In genomic region chr7:63933905-63934304, GRCm38 (mm10) we compare ENCODE assay signal across 14 mouse cellular contexts. TPM values are rescaled to one million over a fixed set of nuclear protein-coding genes. Genes with fewer than 3 reads are reported as not detected.
DNase-seq lines count a peak whose midpoint lies in the region; ATAC-seq and TF ChIP-seq lines count a peak whose summit lies in the region.
"Had no signal": no experiment of that assay in that cellular context is flagged by ENCODE, and none has a peak within 500 bp of the region (broad histone marks: within the 10 kb centered on the region; RNA-seq: fewer than 3 reads in every experiment).

No protein-coding gene starts in this region.

- 57% methylated on average over 6 of the region's 6 CpGs for WGBS in heart, embryonic 10.5 days
- WGBS in heart, embryonic 12.5 days = 69% methylated on average over 6 of the region's 6 CpGs
- 31% methylated on average over 6 of the region's 6 CpGs for WGBS in liver, embryonic 16.5 days (ENCODE audit: insufficient replicate concordance)
- 74% methylated on average over 6 of the region's 6 CpGs for WGBS in hindbrain, embryonic 14.5 days

- no peak overlapping the region for H3K4me2 ChIP-seq in heart, embryonic 12.5 days
- peak overlapping the region; percentile 100 for H3K4me2 ChIP-seq in liver, embryonic 16.5 days (ENCODE audit: low read depth, low read length)
- no peak overlapping the region for H3K4me2 ChIP-seq in hindbrain, embryonic 14.5 days (replicated peaks)
- H3K4me2 ChIP-seq: limb, embryonic 13.5 days had no signal

- H3K4me1 ChIP-seq in heart, embryonic 10.5 days = peaks cover 30% of the 10 kb centered on the region
- H3K4me1 ChIP-seq in heart, embryonic 12.5 days (replicated peaks) = peaks cover 30% of the 10 kb centered on the region
- H3K4me1 ChIP-seq in E14TG2a.4 (replicated peaks; ENCODE audit: low read depth, low read length) = peaks cover 69% of the 10 kb centered on the region
- peaks cover 40% of the 10 kb centered on the region for H3K4me1 ChIP-seq in bone marrow macrophage, adult 2 months (ENCODE audit: control insufficient read depth, insufficient read depth, low read length)
- H3K4me1 ChIP-seq in liver, embryonic 16.5 days (ENCODE audit: control insufficient read depth, low read depth, low read length) = peaks cover 74% of the 10 kb centered on the region
- H3K4me1 ChIP-seq in hindbrain, embryonic 14.5 days (replicated peaks; ENCODE audit: control insufficient read depth, insufficient read depth, low read length) = peaks cover 26% of the 10 kb centered on the region

- no peaks in the 10 kb centered on the region for H3K36me3 ChIP-seq in heart, embryonic 10.5 days
- H3K36me3 ChIP-seq in heart, embryonic 12.5 days = no peaks in the 10 kb centered on the region
- peaks cover 15% of the 10 kb centered on the region for H3K36me3 ChIP-seq in E14TG2a.4 (ENCODE audit: insufficient read depth, low read length)
- H3K36me3 ChIP-seq in liver, embryonic 16.5 days (ENCODE audit: control insufficient read depth, insufficient read depth) = no peaks in the 10 kb centered on the region
- H3K36me3 ChIP-seq in hindbrain, embryonic 14.5 days (replicated peaks; ENCODE audit: control insufficient read depth, insufficient read depth) = no peaks in the 10 kb centered on the region
- H3K36me3 ChIP-seq: limb, embryonic 13.5 days had no signal

- ATAC-seq in heart, embryonic 12.5 days (ENCODE audit: insufficient number of reproducible peaks, low FRiP score) = no peak
- ATAC-seq in liver, embryonic 16.5 days (ENCODE audit: low read depth) = no peak
- ATAC-seq in hindbrain, embryonic 14.5 days (ENCODE audit: low FRiP score) = no peak
- ATAC-seq: forebrain, postnatal 0 days had no signal

- no peak for TF ChIP-seq POLR2A in bone marrow macrophage, adult 2 months (IDR thresholded peaks at IDR 0.05; ENCODE audit: borderline replicate concordance, low read depth, low read length)

- H3K9me3 ChIP-seq in heart, embryonic 10.5 days = no peaks in the 10 kb centered on the region
- H3K9me3 ChIP-seq in heart, embryonic 12.5 days (replicated peaks) = no peaks in the 10 kb centered on the region
- no peaks in the 10 kb centered on the region for H3K9me3 ChIP-seq in E14TG2a.4 (ENCODE audit: low read length)
- H3K9me3 ChIP-seq in liver, embryonic 16.5 days (replicated peaks; ENCODE audit: control insufficient read depth, low read length) = no peaks in the 10 kb centered on the region
- H3K9me3 ChIP-seq in hindbrain, embryonic 14.5 days (ENCODE audit: control insufficient read depth, low read length) = no peaks in the 10 kb centered on the region
- H3K9me3 ChIP-seq: limb, embryonic 13.5 days had no signal

- H3K4me3 ChIP-seq in heart, embryonic 10.5 days = no peak overlapping the region
- no peak overlapping the region for H3K4me3 ChIP-seq in heart, embryonic 12.5 days
- 0 out of 2 replicates have a peak overlapping the region, but pooled peaks have one; percentile 21 for H3K4me3 ChIP-seq in E14TG2a.4 (replicated peaks; ENCODE audit: low read length)
- no peak overlapping the region for H3K4me3 ChIP-seq in bone marrow macrophage, adult 2 months (ENCODE audit: insufficient read depth, low read length)
- H3K4me3 ChIP-seq in liver, embryonic 16.5 days (ENCODE audit: low read depth, low read length) = peak overlapping the region; percentile 19; the same call in 1 of the 2 replicates
- no peak overlapping the region for H3K4me3 ChIP-seq in hindbrain, embryonic 14.5 days (replicated peaks; ENCODE audit: low read length)
- H3K4me3 ChIP-seq: limb, embryonic 13.5 days had no signal

- H3K27me3 ChIP-seq in heart, embryonic 10.5 days (ENCODE audit: insufficient read depth, poor library complexity, severe bottlenecking) = no peaks in the 10 kb centered on the region
- H3K27me3 ChIP-seq in heart, embryonic 12.5 days (replicated peaks) = no peaks in the 10 kb centered on the region
- H3K27me3 ChIP-seq in E14TG2a.4 (ENCODE audit: insufficient read depth, low read length) = no peaks in the 10 kb centered on the region
- no peaks in the 10 kb centered on the region for H3K27me3 ChIP-seq in liver, embryonic 16.5 days (ENCODE audit: control insufficient read depth, insufficient read depth, low read depth, low read length)
- no peaks in the 10 kb centered on the region for H3K27me3 ChIP-seq in hindbrain, embryonic 14.5 days (ENCODE audit: control insufficient read depth, insufficient read depth, low read length)
- H3K27me3 ChIP-seq: limb, embryonic 13.5 days had no signal

- peak overlapping the region; percentile 78 for H3K27ac ChIP-seq in heart, embryonic 10.5 days
- H3K27ac ChIP-seq in heart, embryonic 12.5 days (ENCODE audit: poor library complexity, severe bottlenecking) = no peak overlapping the region
- peak overlapping the region; percentile 5; the same call in 1 of the 2 replicates for H3K27ac ChIP-seq in bone marrow macrophage, adult 2 months (ENCODE audit: insufficient read depth, low read depth, low read length)
- H3K27ac ChIP-seq in liver, embryonic 16.5 days (ENCODE audit: low read length) = peak overlapping the region; percentile 81
- H3K27ac ChIP-seq in hindbrain, embryonic 14.5 days = no peak overlapping the region
- H3K27ac ChIP-seq: limb, embryonic 13.5 days had no signal

- TF ChIP-seq CTCF in E14TG2a.4 (conservative IDR thresholded peaks at IDR 0.05; ENCODE audit: low read length) = no peak
- no peak for TF ChIP-seq CTCF in bone marrow macrophage, adult 2 months (IDR thresholded peaks at IDR 0.05; ENCODE audit: low read depth, low read length)

- H3K9ac ChIP-seq in heart, embryonic 12.5 days = no peak overlapping the region
- peak overlapping the region; percentile 55; the same call in 1 of the 2 replicates for H3K9ac ChIP-seq in liver, embryonic 16.5 days (ENCODE audit: low read depth, low read length)
- no peak overlapping the region for H3K9ac ChIP-seq in hindbrain, embryonic 14.5 days
- H3K9ac ChIP-seq: limb, embryonic 13.5 days had no signal

- DNase-seq in heart, embryonic 10.5 days (ENCODE audit: low spot score) = no peak
- DNase-seq in lung, adult 18-20 months = no peak
- no peak for DNase-seq in hindbrain, embryonic 14.5 days (ENCODE audit: low spot score)
- DNase-seq: forebrain, postnatal 0 days; right cerebral cortex, postnatal 14 days had no signal

RNA-seq across cellular contexts. Expression of gene Klf13, which starts 4.8 kb away (rescaled TPM):
- 17.3 and 18.3 TPM in 2 replicates for polyA plus RNA-seq in heart, embryonic 10.5 days (2016; fragmentation: Nextera tagmentation; extraction: Ambion mirVana)
- polyA plus RNA-seq in heart, embryonic 12.5 days (2016; fragmentation: Nextera tagmentation; extraction: Ambion mirVana) = 16.7 and 17.4 TPM in 2 replicates
- polyA plus RNA-seq in bone marrow macrophage, adult 2 months (2012; ENCODE audit: insufficient read depth, insufficient read length, missing spikeins) = 73.0 and 75.3 TPM in 2 replicates
- polyA plus RNA-seq in liver, embryonic 16.5 days (2015; fragmentation: Nextera tagmentation; extraction: Ambion mirVana) = 15.6 and 16.6 TPM in 2 replicates
- polyA plus RNA-seq in hindbrain, embryonic 14.5 days (2014; fragmentation: Nextera tagmentation; extraction: Ambion mirVana) = 25.2 and 25.4 TPM in 2 replicates

RNA-seq across cellular contexts. Expression of gene E030018B13Rik, which starts 17.2 kb away (rescaled TPM):
- 0.18 TPM in 1 of 2 replicates, not detected in the other for polyA plus RNA-seq in heart, embryonic 10.5 days (2016; fragmentation: Nextera tagmentation; extraction: Ambion mirVana)
- polyA plus RNA-seq in heart, embryonic 12.5 days (2016; fragmentation: Nextera tagmentation; extraction: Ambion mirVana) = not detected in 2 replicates
- not detected in 2 replicates for polyA plus RNA-seq in bone marrow macrophage, adult 2 months (2012; ENCODE audit: insufficient read depth, insufficient read length, missing spikeins)
- polyA plus RNA-seq in liver, embryonic 16.5 days (2015; fragmentation: Nextera tagmentation; extraction: Ambion mirVana) = not detected in 2 replicates
- not detected in 2 replicates for polyA plus RNA-seq in hindbrain, embryonic 14.5 days (2014; fragmentation: Nextera tagmentation; extraction: Ambion mirVana)
- polyA plus RNA-seq: embryonic facial prominence, embryonic 14.5 days; forebrain, postnatal 0 days; neural tube, embryonic 11.5 days; stomach, embryonic 16.5 days; urinary bladder, adult 2 months had no signal

Comparison
In these comparisons a context has a peak if more than half of its experiments do, and no peak if none do; other contexts are left out.
1. H3K27ac ChIP-seq: peak in heart, embryonic 10.5 days (single experiment), bone marrow macrophage, adult 2 months (single experiment) and liver, embryonic 16.5 days (single experiment); none in heart, embryonic 12.5 days (single experiment) and hindbrain, embryonic 14.5 days (single experiment).
2. H3K4me3 ChIP-seq: peak in E14TG2a.4 (single experiment) and liver, embryonic 16.5 days (single experiment); none in heart, embryonic 10.5 days (single experiment), heart, embryonic 12.5 days (single experiment), bone marrow macrophage, adult 2 months (single experiment) and hindbrain, embryonic 14.5 days (single experiment).